Mouse (Mus musculus) heart, adult 2 months (tissue): ENCODE measurements at regions not wholly inside any gene's neighbourhood (a gene's known extent, or its start where the extent isn't known, plus 50 kb on each side); places are given as distances from the start of the nearest gene placed in this dataset.
"Not testable (repeated sequence)": the region's sequence is repeated elsewhere in the genome, so short reads cannot be mapped to it uniquely, and the experiment has no call there.

Experiments
- DNase-seq, 2 experiments: peaks; one replicate each; pipeline ENCODE4 v3.0.0; 2021
- H3K27ac ChIP-seq: fragments of 200-600 bp; 2 replicates; pipeline ENCODE4 v1.8.1; 2022
- H3K27me3 ChIP-seq: fragments of 200-500 bp; 2 replicates; pipeline ENCODE4 v1.6.1; 2012; ENCODE audit warnings: mild to moderate bottlenecking, low read length, inconsistent platforms, mixed read lengths; ENCODE audit not compliant: control insufficient read depth, insufficient read depth
- H3K36me3 ChIP-seq: fragments of 200-500 bp; 2 replicates; pipeline ENCODE4 v1.6.1; 2012; ENCODE audit warnings: low read length, inconsistent platforms; ENCODE audit not compliant: control insufficient read depth, insufficient read depth
- H3K4me1 ChIP-seq: fragments of 200-500 bp; 2 replicates; pipeline ENCODE4 v1.6.1; 2011; ENCODE audit warnings: low read length; ENCODE audit not compliant: control insufficient read depth, insufficient read depth
- H3K4me3 ChIP-seq: fragments of 200-600 bp; 2 replicates; pipeline ENCODE4 v1.8.1; 2022
- H3K79me2 ChIP-seq: fragments of 200-500 bp; replicated peaks from 2 replicates; pipeline ENCODE4 v1.6.1; 2012; ENCODE audit warnings: mild to moderate bottlenecking, inconsistent platforms, low read length, moderate library complexity, mixed read lengths; ENCODE audit not compliant: control insufficient read depth, insufficient read depth
- H3K9ac ChIP-seq: fragments of 200-500 bp; 2 replicates; pipeline ENCODE4 v1.6.1; 2012; ENCODE audit warnings: low read depth, mild to moderate bottlenecking, control low read depth, inconsistent platforms, low read length, mixed read lengths
- CTCF ChIP-seq: fragments of 200-600 bp; IDR thresholded peaks from 2 replicates; pipeline ENCODE4 v1.8.1; 2022; ENCODE audit warnings: antibody characterized with exemption, mild to moderate bottlenecking, moderate library complexity
- EP300 ChIP-seq: fragments of 200-500 bp; IDR thresholded peaks from 2 replicates; pipeline ENCODE4 v1.6.1; 2011; ENCODE audit warnings: low read depth, low read length, control low read depth; ENCODE audit not compliant: insufficient read depth
- POLR2A ChIP-seq: fragments of 200-500 bp; IDR thresholded peaks from 2 replicates; pipeline ENCODE4 v1.6.1; 2011; ENCODE audit warnings: mild to moderate bottlenecking, low read depth, low read length, control low read depth; ENCODE audit not compliant: insufficient read depth
- WGBS: fragments of 180-500 bp; shearing (Covaris S2); methylation state at CpG from one replicate; pipeline ENCODE4 v1.1.7; 2018; 5-methylcytosine and 5-hydroxymethylcytosine counted together
- intact Hi-C: fragments of 180-260 bp; cut with DNase I; formaldehyde crosslinking; loops from one replicate; pipeline ENCODE4 v1.15.1; 2025

- not testable (repeated sequence) for H3K4me1 ChIP-seq, H3K36me3 ChIP-seq, H3K27ac ChIP-seq, H3K4me3 ChIP-seq, H3K9ac ChIP-seq, H3K79me2 ChIP-seq, H3K27me3 ChIP-seq
- DNase-seq: peak in 1 of 2 experiments; percentile 19
- intact Hi-C loops: loop anchor here (5.0 kb wide), 1 partner anchor 53 kb away; no protein-coding TSS in a partner anchor
- 58% methylated on average over 2 of the region's 2 CpGs for WGBS
Observed at GRCm38 (mm10) chr17:10150403-10150689, 169.3 kb downstream of the Qk start.

- Histone ChIP-seq H3K4me1 (peaks cover 7% of the 10 kb centered on the region), H3K9ac (no peak overlapping the region), H3K79me2 (no peaks in the 10 kb centered on the region), H3K27me3 (no peaks in the 10 kb centered on the region), H3K4me3 (no peak overlapping the region), H3K27ac (no peak overlapping the region), H3K36me3 (no peaks in the 10 kb centered on the region)
- no peak for TF ChIP-seq CTCF
- TF ChIP-seq EP300: no peak
- no peak for TF ChIP-seq POLR2A
- no peak for DNase-seq
- intact Hi-C loops: loop anchor here (5.0 kb wide), 1 partner anchor 53 kb away; no protein-coding TSS in a partner anchor
- WGBS: 74% methylated on average over 8 of the region's 8 CpGs
Observed at GRCm38 (mm10) chr17:10149682-10150402, 169.8 kb downstream of the Qk start.

GRCm38 (mm10) chr17:10147106-10147505, 172.5 kb downstream of the Qk start:
- intact Hi-C loops: no loop called here
- Histone ChIP-seq H3K4me3 (no peak overlapping the region), H3K27me3 (no peaks in the 10 kb centered on the region), H3K36me3 (no peaks in the 10 kb centered on the region), H3K79me2 (no peaks in the 10 kb centered on the region), H3K9ac (no peak overlapping the region), H3K27ac (no peak overlapping the region), H3K4me1 (peaks cover 3% of the 10 kb centered on the region)
- WGBS: 70% methylated on average over 8 of the region's 8 CpGs
- TF ChIP-seq CTCF: no peak
- TF ChIP-seq POLR2A: no peak
- no peak for TF ChIP-seq EP300
- DNase-seq: no peak

- no peaks in the 10 kb centered on the region for H3K36me3 ChIP-seq
- no peak overlapping the region for H3K9ac ChIP-seq
- TF ChIP-seq POLR2A: no peak
- TF ChIP-seq CTCF: no peak
- no peak for TF ChIP-seq EP300
- DNase-seq: no peak
- no peaks in the 10 kb centered on the region for H3K27me3 ChIP-seq
- intact Hi-C loops: no loop called here
- no peaks in the 10 kb centered on the region for H3K79me2 ChIP-seq
- WGBS: 51% methylated on average over 3 of the region's 3 CpGs
- H3K4me3 ChIP-seq: no peak overlapping the region
- H3K4me1 ChIP-seq: peaks cover 3% of the 10 kb centered on the region
- no peak overlapping the region; the same call in 1 of the 2 replicates for H3K27ac ChIP-seq
Observed at GRCm38 (mm10) chr17:10146576-10146975, 173.1 kb downstream of the Qk start.

- Histone ChIP-seq H3K9ac (no peak overlapping the region), H3K4me3 (no peak overlapping the region), H3K27me3 (no peaks in the 10 kb centered on the region), H3K27ac (no peak overlapping the region), H3K4me1 (no peaks in the 10 kb centered on the region), H3K79me2 (no peaks in the 10 kb centered on the region), H3K36me3 (no peaks in the 10 kb centered on the region)
- TF ChIP-seq POLR2A (no peak), EP300 (no peak), CTCF (no peak)
- DNase-seq: no peak
- intact Hi-C loops: no loop called here
- 48% methylated on average over 3 of the region's 3 CpGs for WGBS
Observed at GRCm38 (mm10) chr17:10138847-10139246, 180.8 kb downstream of the Qk start.

- H3K4me3 ChIP-seq: no peak overlapping the region
- no peaks in the 10 kb centered on the region for H3K36me3 ChIP-seq
- DNase-seq: no peak
- H3K9ac ChIP-seq: no peak overlapping the region
- H3K27me3 ChIP-seq: no peaks in the 10 kb centered on the region
- H3K27ac ChIP-seq: no peak overlapping the region
- TF ChIP-seq EP300 (no peak), CTCF (no peak), POLR2A (no peak)
- intact Hi-C loops: no loop called here
- no peaks in the 10 kb centered on the region for H3K4me1 ChIP-seq
- WGBS: 62% methylated on average over 4 of the region's 4 CpGs
- no peaks in the 10 kb centered on the region for H3K79me2 ChIP-seq
Observed at GRCm38 (mm10) chr17:10138374-10138773, 181.3 kb downstream of the Qk start.
